Mouse (Mus musculus): ENCODE data around the gene Olfr1440. TPM values are rescaled to one million over a fixed set of nuclear protein-coding genes. Genes with fewer than 3 reads are reported as not detected.

Olfr1440 gene
- total RNA-seq, 2 experiments from 2014 or later = not detected

Other genes with a start within 250 kb of the Olfr1440 start
- not detected for gene Olfr1555-ps1, start 217.2 kb upstream of the Olfr1440 start, total RNA-seq (2021)
- gene Olfr1431, start 186.6 kb upstream of the Olfr1440 start, total RNA-seq (2021) = not detected
- gene Olfr1432, start 154.7 kb upstream of the Olfr1440 start, total RNA-seq (2021) = not detected
- not detected for gene Olfr262, start 145.6 kb upstream of the Olfr1440 start, total RNA-seq (2021)
- gene Olfr235, start 126.2 kb upstream of the Olfr1440 start, total RNA-seq (2021) = not detected
- gene Olfr1434, start 107.4 kb upstream of the Olfr1440 start, total RNA-seq (2021) = not detected
- gene Olfr1436, start 88.1 kb upstream of the Olfr1440 start, total RNA-seq (2021) = not detected
- not detected for gene Olfr1437, start 62.2 kb upstream of the Olfr1440 start, total RNA-seq (2021)
- not detected for gene Olfr1438-ps1, start 51.4 kb upstream of the Olfr1440 start, total RNA-seq (2021)
- gene Olfr1441, start 30.2 kb downstream of the Olfr1440 start, total RNA-seq (2021) = not detected
- not detected for gene Pfpl, start 40.6 kb downstream of the Olfr1440 start, total RNA-seq (2021)
- 1 to 10 TPM; 5.0 to 6.2 TPM for gene Mpeg1, start 73.5 kb downstream of the Olfr1440 start, total RNA-seq (2021)
- gene Dtx4, start 114.2 kb downstream of the Olfr1440 start, total RNA-seq (2021) = 10 to 100 TPM; 46.5 to 52.1 TPM
- gene Fam111a, start 158.5 kb downstream of the Olfr1440 start, total RNA-seq (2021) = 1 to 10 TPM; 1.9 to 2.7 TPM
- under 1 TPM in 1 of 2 experiments, not detected in 1; 0.44 TPM for gene Gm4952, start 212.7 kb downstream of the Olfr1440 start, total RNA-seq (2021)
- gene Glyat, start 246.0 kb downstream of the Olfr1440 start, total RNA-seq (2021) = not detected

Data from left cerebral cortex, postnatal 14 days (tissue).